Mouse (Mus musculus) CH12F3 (cell line): ENCODE measurements around the gene Hes3.

ENCODE experiments used
- in situ Hi-C: fragments of 300-500 bp; cut with MboI; formaldehyde crosslinking; loops from 2 replicates; pipeline ENCODE4 v1.14.3; 2020; ENCODE audit warnings: low sequenced_read_pairs

Hes3 gene

DNA sequence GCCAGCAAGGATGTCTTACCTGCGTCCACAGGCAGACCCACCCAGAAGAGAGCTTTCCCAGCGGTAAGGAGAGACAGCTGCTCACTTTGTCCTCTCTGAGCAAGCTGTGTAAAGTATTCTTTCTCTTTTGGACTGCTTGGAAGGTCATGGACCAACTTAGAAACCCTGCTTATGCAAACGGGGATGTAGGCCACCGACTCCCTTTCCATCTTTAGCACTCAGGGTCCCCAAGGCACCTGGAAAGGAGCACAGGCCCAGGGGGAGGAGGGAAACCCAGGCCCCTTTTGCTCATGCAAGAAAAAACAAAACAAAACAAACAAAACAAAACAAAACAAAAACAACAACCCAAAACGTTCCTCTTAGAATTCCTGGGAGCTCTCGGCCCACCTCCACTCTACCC, at the start of gene Hes3:
Gene Hes3, minus strand, starts transcription at position 101 of the 400 bp plus-strand sequence.
- in situ Hi-C loops = no loop called here

DNA sequence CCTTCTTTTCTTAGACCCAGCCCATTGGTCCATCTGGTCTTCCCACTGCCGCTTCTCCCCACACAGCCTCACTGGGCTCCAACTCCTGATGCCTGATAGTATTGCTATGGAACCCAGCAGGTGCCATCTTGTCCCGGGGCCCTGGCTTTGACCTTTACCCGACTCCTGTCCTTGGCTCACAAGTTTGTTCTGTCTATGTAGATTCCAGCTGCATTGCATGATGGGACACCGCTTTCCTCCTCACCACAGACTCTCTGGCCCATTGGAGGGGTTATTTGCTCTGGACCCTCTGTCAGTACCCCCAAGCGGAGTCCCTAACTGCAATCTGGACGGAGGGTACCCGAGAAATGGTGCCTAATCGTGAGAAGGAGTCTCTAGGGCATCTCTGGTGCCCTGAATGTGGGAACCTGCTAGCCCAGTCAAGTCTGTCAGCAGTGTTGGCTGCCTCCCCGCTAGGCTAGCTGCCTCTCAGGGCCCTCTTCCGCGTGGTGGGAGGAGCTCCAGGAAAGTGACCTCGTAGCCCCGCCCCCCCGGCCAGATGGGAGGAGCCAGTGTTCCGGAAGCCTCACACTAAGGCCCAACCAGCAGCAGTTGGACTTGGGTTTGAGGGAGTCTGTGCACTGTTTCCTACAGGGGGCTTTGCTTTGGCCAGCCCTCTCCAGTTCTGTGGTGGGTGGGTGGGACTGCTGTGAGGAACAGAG, 49.3 kb upstream of the Hes3 start:
- in situ Hi-C loops = no loop called here

DNA sequence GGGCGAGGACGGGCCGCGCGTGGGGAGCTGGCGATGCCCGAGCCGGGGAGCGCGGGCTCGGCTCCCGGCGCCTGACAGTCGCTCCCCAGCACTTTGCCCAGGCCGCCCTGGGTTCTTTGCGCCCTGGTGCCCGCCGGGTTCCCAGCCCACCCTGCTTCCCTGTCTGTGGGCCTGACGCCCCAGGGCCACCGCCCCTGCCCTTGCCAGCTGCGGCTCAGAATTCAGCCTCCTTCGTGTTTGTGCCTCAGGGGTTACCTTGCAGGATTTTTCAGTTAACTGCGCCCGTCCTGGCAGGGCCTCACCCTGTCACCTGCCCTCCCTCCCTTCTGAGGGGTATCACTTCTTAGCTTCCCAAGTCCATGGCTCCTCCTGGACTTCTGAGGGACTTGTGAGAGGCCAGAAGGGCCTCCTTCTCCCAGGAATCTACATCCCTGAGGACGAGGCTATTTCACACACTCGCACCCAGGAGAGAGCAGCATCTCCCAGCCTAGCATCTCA, 47.9 kb upstream of the Hes3 start:
- in situ Hi-C loops = no loop called here

DNA sequence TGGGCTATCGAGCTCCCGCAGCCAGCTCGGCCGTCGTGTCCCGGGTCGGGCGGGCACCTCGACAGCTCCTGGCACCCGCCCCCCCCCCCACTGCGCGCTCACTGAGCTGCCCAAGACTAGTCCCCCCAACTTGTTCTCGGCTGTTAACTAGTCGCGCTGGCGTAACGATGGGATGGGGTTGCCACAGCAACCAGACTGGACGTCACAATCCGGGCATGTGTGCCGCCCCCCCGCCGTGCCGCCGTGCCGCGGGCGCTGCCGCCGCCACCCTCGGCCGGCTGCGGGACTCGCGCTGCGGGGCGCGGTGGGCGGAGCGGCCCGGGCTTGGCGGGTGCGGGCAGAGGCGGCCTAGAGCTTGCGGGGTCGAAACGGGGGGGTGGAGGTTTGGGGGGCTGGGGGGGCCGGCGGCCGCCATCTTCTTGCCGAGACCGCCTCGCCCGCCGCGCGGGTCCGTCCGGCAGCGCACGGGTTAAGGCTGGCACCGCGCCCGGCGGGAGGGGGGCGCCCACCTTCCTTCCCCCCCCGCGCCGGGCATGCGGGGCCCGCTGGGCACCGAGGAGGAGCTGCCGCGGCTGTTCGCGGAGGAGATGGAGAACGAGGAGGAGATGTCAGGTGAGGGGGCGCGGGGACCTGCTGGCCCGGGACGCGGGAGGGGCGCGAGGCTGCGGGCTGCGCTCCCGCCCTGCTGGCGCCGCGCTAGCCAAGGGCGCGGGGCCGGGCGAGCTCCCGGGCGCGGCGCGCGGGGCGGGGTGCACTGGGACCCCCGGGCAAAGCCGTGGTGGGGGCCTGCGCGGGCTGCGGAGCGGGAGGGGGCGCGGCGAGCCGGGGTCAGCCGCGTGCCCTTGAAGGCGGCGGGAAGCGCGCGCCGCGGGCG, 47.2 kb upstream of the Hes3 start, which contains the start of gene Chd5:
Gene Chd5, plus strand, starts transcription at position 233 of the 874 bp plus-strand sequence.
- in situ Hi-C loops = no loop called here

DNA sequence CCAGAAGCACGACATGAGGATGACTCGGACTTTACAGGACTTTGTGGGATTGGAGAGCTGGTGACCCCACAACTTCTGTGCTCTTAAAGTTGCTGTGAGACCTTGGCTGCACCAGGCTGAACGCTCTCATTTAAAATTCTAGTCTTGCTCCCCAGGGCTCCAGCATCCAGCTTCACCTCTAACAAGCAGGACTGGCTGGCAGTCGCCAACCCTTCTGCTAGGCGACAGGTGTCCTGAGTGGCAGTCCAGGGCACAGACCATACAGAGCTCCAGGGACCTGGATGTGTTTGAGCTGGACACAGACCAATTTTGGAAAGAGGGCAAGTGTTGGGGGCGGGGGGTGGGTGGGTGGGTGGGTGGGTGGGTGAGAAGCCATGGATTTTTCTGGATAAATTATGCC, 46.3 kb upstream of the Hes3 start:
- in situ Hi-C loops = no loop called here

DNA sequence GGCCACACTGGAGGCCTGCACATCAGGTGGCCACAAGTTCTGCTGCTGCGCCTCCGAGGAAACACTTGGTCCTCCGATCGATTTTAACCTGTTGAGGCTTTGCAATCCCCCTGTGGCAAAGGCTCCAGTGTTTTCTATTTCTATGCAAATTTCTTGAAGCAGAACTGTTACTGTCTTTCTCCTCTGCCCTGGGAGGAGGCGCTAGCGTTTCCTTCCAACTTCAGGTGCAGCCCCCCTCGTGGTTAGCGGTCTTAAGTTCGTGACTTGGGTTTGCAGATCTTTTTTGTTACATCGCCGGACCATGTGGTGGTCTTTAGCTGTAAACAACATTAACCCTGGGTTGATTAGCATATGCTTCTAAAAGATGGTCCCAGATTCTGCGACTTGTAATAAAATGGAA, 42.1 kb upstream of the Hes3 start:
- in situ Hi-C loops = no loop called here

DNA sequence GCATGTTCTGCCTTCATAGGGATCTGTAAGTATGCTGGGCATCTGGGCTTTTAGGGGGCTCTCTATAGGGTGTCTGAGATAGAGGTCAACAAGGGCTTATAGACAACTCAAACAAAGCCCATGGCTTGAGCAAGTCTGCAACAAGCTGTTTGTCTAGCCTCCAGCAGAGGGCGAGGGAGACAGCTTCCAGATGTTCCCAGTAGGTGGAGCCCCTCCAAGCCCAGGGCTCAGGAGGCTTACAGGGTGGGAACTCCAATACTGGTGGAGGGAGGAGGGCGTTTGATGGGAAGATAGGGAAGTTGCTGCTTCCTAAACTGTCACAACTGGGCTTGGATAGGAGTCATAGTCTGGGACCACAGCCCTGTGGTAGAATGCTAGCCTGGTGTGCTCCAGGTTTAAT, 41.5 kb upstream of the Hes3 start:
- in situ Hi-C loops = no loop called here

DNA sequence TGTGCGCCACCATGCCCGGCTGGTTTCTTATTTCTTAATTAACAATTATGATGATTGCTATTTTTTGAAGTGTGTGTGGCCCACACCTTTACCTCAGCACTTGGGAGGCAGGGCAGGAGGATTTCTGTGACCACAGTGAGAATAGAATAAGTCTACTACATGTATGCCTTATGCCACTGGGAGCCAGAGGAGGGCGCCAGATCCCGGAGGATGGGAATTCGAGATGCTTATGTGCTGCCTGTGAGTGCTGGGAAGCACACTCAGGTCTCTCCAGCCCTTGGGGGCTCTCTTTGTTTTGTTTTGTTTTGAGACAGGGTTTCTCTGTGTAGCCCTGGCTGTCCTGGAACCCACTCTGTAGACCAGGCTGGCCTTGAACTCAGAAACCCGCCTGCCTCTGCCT, 37.2 kb upstream of the Hes3 start:
- in situ Hi-C loops = no loop called here

DNA sequence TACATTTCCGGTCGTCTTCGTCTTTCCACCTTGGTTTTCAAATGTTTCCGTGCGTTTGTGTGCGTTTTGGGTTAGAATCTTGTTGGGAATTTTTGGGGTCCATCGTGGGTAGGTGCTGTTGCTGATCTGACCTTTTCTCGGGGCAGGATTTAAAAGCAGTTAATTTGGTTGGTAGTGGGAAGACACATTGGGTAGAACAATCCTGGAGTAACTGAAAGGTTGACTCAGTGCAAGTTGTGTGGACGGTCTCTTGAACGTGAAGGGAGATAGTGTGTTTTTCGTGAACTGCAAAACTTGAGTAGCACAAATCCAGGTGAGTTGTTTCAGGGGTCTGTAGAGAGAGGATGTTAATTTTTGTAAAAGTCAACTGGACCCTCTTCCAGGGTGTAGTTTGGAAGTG, 35.1 kb upstream of the Hes3 start:
- in situ Hi-C loops = no loop called here

DNA sequence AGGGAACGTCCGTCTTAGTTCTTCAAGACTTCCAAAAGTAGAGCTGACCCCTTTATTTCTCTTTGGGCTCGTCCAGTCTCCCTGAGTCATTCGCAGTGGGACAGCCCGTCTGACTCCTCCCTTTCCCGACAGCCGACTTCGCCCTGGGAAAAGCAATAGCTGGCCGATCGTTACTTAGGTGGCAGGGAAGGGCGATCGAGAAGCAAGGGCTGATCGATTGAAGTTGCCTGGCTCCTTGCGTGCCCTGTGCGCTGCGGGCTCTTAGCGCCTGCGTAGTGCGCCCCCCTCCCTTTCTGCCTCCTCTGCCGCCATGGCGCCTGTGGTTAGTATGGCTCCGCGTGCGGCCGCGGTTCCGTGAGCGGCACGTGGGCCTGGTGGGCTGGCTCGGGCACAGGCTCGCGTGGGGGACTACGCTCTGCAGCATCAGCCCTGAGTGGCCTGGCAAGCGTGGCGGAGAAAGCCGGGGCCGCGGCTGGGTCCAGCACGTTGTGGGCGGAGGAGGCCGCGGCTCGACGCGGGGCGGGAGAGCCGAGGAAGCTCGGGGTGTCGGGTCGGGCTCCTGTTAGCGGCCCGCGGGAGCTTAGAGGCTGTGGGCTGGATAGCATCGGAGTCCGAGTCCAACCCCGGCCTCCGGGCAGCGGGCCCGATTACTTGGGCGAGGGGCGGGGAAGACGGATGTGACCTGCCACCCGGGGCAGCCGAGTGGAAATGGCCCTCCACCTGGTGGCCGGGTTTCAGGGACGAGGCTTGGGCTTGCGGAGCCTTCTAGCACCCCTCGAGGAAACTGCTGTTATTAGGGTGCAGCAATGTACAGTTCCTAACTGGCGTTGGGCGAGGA, 34.3 kb upstream of the Hes3 start, which contains the start of gene Rpl22:
Gene Rpl22, plus strand, starts transcription at position 169 of the 838 bp plus-strand sequence.
- in situ Hi-C loops = no loop called here

DNA sequence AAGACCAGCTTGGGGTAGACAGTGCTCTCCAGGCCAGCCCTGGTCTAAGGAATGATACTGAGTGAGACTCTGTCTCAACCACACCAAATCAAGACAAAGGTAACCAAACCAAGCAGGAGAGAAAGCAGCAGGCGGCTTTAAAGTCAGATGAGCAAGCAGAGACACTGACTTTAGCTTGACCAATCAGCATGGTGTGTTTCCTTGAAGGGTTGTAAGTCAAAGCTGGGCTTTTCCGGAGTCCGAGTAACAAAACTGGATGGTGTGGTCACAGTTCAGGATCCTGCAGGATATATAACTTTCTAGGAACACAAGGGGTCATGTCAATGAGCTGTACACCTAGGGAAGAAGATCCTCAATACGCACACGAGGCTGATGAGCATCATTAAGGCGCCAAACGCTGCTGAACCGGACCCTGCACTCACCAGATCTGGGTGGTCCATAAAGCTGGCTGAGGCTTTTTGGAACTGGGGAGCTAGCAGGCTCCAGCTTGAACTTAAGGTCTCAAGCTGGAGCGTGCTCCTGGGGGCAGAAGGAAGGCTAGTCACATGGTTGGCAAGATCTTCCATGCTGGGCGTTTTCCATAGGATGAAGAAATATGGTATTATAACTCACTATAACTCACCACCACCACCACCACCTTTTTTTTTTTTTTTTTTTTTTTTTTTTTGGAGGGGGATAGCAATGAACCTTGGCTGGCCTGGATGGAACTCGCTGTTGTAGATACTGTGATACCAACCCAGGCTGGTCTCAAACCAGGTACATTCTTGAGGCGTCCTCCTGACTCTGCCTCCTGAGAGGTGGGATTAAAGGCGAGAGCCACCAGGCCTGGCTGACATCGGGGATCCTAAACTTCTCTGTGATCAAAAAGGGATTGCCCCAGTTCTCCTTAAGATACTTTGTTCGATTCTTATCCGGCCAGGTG, 33.4 kb upstream of the Hes3 start:
- in situ Hi-C loops = no loop called here

DNA sequence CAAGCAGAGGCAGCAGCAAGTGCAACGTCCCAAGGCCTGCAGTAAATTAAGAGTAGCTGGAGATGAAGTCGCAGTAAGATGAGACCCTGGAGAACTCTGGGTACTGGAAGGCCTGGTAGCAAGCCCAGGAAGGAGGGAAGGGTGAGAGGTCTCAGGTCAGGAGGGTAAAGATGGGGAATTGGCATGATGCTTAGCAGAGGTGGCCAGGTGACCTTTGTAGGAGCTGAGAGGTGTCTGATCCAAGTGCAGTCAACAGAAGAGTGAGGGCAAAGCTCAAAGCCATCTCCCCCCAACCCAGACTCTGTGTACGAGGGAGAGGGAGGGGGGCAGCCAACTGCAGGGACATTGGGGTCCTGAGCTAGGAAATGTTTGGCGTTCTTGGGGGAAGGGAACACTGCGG, 30.0 kb upstream of the Hes3 start:
- in situ Hi-C loops = no loop called here

DNA sequence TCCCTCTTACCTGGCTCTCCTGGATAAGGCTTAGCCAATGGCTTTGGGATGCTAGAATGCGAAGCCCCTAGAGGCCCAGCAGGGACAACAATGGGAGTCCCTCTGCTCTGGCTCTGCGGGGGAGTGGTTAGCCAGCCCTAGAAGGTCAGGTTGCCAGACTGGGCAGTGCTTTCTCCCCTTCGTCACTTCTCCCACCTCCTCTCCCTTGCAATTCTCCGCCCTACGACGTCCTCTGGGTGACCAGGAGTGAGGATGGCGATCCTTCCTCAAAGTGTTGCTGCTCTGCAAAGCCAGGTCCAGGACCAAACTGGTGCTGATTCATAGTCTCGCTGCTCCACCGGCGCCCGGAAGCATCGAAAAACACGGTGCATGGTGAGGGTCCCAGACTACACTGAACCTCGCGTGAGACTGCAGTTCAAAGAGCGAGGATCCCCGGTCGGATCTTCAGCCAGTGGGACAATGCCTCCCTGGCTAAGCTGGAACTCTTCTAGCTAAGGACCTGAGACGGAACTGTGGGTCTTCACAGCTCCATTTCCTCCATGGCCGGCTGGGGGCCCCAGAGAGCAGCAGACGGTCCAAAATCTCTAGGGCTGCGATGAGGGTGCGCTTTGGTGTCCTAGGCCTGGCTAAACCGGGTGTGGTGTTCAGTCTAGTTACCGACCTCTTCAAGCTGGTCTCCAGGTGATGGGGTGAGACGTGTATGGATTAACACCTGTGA, 27.2 kb upstream of the Hes3 start, which contains the start of gene Rnf207:
Gene Rnf207, minus strand, starts transcription at position 477 of the 718 bp plus-strand sequence.
- in situ Hi-C loops = no loop called here

DNA sequence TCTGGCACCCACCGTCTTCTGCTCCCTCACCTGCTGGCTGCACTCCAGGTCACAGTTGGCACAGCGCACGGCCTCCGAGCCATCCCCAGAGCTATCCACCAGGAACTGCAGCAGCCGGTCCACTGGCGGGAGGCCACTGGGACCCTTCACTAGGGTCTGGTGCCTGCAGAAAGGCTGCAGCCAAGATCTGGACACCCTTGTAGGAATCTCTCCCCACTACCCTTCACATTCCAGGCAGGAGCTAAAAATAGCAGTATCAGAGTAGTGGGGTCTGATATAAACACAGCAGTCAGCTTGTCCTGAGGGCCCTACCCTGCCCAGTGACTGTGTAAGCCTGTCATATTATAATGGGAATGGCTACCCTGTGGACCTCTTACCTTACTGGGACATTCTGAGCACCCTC, 26.2 kb upstream of the Hes3 start:
- in situ Hi-C loops = no loop called here

DNA sequence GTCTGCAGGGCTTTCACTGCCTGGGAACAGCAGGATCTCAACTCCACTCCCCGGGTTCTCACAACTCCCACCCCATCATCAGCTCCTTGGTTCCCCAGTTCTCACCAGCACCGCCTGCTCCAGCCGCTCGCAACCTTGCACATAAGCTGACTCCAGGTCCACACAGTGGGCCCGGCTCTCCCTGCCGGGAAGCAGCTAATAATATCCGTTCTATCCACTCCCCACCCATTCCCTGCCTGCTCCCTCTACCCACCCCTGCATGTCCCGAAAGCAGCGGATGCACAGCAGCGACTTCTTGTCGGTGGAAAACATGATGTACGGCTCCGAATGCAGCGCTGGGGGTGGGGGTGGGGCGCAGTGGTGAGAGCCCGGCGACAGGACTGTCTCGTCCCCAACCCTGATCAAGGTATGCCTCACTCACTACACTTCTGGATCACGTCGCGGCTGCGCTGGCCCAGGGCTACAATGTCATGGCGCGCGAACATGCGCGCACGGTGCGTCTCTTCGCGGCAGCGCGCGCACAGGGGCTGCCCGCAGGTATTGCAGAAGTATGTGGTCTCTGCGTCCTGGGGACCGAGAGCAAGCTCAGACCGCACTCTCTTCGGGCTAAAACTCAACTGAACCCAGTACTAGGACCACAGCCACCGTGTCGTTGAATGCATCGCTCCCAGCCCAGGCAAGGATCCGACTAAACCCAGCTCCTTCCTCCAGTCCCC, 24.2 kb upstream of the Hes3 start:
- in situ Hi-C loops = no loop called here

DNA sequence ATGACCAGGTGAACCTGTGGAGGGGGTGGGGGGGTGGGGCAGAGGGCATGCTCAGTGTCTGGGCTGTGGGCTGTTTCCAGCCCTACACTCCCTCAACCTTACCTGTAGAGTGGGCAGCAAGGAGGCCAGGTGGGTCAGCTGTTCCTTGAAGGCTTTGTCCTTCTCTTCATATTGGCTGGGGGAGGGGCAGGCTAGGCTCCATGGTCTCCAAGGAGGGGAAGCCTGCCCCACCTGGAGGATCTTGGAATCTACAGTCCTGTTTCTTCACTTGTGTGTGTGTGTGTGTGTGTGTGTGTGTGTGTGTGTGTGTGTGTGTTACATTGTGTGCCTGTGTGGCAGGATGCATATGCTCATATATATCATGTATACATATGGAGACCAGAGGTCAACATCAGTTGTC, 22.5 kb upstream of the Hes3 start:
- in situ Hi-C loops = no loop called here

DNA sequence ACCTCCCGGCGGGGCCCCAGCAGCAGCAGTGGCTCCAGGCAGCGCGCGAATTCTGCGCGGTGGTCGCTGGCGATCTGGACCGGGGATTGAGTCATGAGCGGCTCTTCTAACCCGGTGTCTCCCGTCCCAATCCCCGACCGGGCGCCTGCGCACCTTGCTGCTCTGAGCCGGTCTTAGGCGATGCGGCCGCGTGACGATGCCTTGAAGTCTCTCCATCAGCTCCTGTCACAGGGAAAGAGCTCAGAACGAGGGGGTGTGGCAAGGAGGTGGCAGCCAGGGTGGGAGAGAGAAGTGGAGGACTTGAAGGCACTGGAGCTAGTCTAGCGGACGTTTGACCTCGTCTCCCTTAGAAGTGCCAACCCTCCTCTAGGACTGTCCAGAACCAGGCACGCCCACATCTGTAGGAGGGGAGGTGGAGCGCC, 21.8 kb upstream of the Hes3 start:
- in situ Hi-C loops = no loop called here

DNA sequence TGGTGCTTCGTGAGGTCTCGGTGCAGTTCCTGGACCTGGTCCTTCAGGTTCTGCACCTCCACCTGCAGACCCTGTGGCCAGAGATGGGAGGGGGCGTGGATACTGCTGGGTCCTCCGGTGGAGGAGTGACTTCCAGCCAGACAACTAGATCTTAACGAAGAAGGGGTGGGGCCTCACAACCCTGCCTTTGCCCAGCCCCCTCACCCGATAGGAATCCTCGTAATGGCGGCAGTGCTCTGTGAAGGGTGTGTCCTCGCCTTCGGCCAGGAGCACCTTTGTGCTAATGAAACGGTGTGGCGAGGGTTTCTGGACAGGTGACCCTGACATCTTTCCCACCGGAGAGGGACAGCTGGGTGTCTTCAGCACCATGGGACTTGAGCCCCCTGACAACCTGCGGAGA, 20.7 kb upstream of the Hes3 start:
- in situ Hi-C loops = no loop called here

DNA sequence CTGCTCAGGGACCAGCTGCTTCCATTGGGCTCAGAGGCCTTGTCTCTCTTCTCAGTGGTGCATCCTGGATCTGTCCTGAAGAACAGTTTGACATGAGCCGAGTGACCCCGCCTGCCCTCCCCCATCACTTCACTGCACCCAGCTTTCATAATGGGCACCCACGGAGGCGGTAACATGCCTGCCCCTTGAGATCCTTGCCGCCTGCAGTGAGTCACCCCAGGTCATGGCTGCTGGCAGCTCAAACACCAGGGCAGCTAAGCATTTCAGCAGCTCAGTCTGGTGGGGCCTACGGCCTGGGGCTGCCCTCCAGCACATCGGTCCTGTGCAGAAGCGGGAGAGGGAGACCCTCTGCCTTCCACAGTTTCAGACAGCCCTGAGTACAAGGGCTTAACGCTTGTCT, 16.1 kb upstream of the Hes3 start:
- in situ Hi-C loops = no loop called here
